In the genomic region with DNA sequence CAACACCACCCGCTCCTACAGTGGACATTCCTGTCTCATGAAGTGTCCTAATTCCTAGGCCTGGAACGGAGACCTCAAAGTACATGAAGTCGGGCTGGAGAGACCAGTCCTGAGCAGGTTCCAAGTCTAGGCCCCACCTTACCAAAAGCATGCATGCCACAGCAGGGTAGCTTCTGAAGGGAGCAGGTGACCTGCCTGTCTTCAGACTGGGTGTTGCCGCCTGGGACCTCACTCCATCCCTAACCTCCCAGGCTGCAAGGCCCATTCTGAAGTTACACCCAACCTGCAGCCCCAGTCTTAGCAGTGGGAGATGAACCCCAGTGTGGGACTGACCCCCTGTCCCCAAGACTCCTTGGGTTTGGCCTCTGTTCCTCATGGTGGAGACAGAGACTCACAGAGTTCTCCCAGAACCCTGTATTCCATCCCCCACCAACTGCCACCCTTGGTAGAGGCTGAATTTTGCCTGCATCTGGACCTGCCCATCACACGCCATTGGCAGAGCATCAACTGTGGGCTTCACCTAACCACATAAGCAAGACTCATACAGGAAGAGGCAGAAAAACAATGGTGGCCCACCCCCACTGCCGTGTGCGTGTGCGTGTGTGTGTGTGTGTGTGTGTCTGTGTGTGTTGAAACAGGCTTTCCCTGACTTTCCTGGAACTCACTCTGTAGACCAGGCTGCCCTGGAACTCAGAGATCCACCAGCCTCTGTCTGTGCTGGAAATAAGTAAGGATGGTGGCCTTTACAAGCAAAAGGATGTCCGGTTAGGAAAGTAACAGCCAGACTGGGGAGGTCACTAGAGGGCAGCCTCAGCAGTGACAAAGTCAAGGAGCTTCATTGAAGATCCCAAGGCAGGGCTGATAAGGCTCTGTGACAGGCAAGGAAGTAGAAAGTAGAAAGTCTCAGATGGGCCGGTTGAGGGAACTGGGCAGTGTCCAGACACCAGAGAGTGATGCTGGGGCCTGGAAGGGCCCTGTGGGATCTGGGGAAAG, we compare ENCODE assay signal across 17 mouse cellular contexts. TPM values are rescaled to one million over a fixed set of nuclear protein-coding genes. Genes with fewer than 3 reads are reported as not detected.
DNase-seq lines count a peak whose midpoint lies in the region; ATAC-seq and TF ChIP-seq lines count a peak whose summit lies in the region.
"Had no signal": no experiment of that assay in that cellular context is flagged by ENCODE, and none has a peak within 500 bp of the region (broad histone marks: within the 10 kb centered on the region; RNA-seq: fewer than 3 reads in every experiment).

No protein-coding gene starts in this region.

- 71% methylated on average over 10 of the region's 10 CpGs for WGBS in intestine, postnatal 0 days
- WGBS in intestine, embryonic 16.5 days: 76% methylated on average over 10 of the region's 10 CpGs

- no peaks in the 10 kb centered on the region for H3K36me3 ChIP-seq in intestine, postnatal 0 days (ENCODE audit: control insufficient read depth, insufficient read depth)
- H3K36me3 ChIP-seq in intestine, embryonic 16.5 days (ENCODE audit: control insufficient read depth, insufficient read depth, low read length): no peaks in the 10 kb centered on the region
- H3K36me3 ChIP-seq: embryonic facial prominence, embryonic 15.5 days; limb, embryonic 15.5 days; midbrain, embryonic 10.5 days had no signal

- intact Hi-C loops in left cerebral cortex, postnatal 25 days (cut with DNase I): no loop called here

- no peaks in the 10 kb centered on the region for H3K9me3 ChIP-seq in intestine, postnatal 0 days (ENCODE audit: control insufficient read depth)
- no peaks in the 10 kb centered on the region for H3K9me3 ChIP-seq in intestine, embryonic 16.5 days (ENCODE audit: control insufficient read depth, low read length)
- H3K9me3 ChIP-seq: embryonic facial prominence, embryonic 15.5 days; limb, embryonic 15.5 days; midbrain, embryonic 10.5 days had no signal

- no peak overlapping the region for H3K27ac ChIP-seq in intestine, postnatal 0 days (ENCODE audit: low read depth, low read length)
- no peak overlapping the region for H3K27ac ChIP-seq in intestine, embryonic 16.5 days (ENCODE audit: low read length)
- H3K27ac ChIP-seq: embryonic facial prominence, embryonic 15.5 days; limb, embryonic 15.5 days; midbrain, embryonic 10.5 days had no signal

- TF ChIP-seq CTCF in intestine, postnatal 0 days (IDR thresholded peaks at IDR 0.05; ENCODE audit: low read depth): peak; percentile 55

- H3K9ac ChIP-seq in intestine, postnatal 0 days (ENCODE audit: low read depth, low read length): no peak overlapping the region
- H3K9ac ChIP-seq in intestine, embryonic 16.5 days (ENCODE audit: low read depth, low read length): no peak overlapping the region
- H3K9ac ChIP-seq: embryonic facial prominence, embryonic 15.5 days; limb, embryonic 15.5 days had no signal

- H3K27me3 ChIP-seq in intestine, postnatal 0 days (replicated peaks; ENCODE audit: control insufficient read depth, insufficient read depth, low read length): no peaks in the 10 kb centered on the region
- no peaks in the 10 kb centered on the region for H3K27me3 ChIP-seq in intestine, embryonic 16.5 days (replicated peaks; ENCODE audit: control insufficient read depth, insufficient read depth, low read length)
- H3K27me3 ChIP-seq: embryonic facial prominence, embryonic 15.5 days; limb, embryonic 15.5 days had no signal

- H3K4me1 ChIP-seq in intestine, postnatal 0 days (replicated peaks; ENCODE audit: control insufficient read depth, insufficient read depth, low read length): peaks cover 16% of the 10 kb centered on the region; the same call in 1 of the 2 replicates
- H3K4me1 ChIP-seq in intestine, embryonic 16.5 days (ENCODE audit: control insufficient read depth, insufficient read depth, low read length): peaks cover 39% of the 10 kb centered on the region

- H3K4me2 ChIP-seq in intestine, postnatal 0 days (replicated peaks; ENCODE audit: low read depth): no peak overlapping the region
- no peak overlapping the region for H3K4me2 ChIP-seq in intestine, embryonic 16.5 days (ENCODE audit: low read depth, low read length)
- H3K4me2 ChIP-seq: embryonic facial prominence, embryonic 15.5 days; limb, embryonic 15.5 days had no signal

- ATAC-seq in intestine, postnatal 0 days: no peak
- no peak for ATAC-seq in intestine, embryonic 16.5 days
- ATAC-seq: activated CD4-positive, CD25-positive, alpha-beta regulatory T cell, adult 4 months had no signal

- H3K4me3 ChIP-seq in intestine, postnatal 0 days (ENCODE audit: low read depth, low read length): no peak overlapping the region
- no peak overlapping the region for H3K4me3 ChIP-seq in intestine, embryonic 16.5 days (ENCODE audit: low read length)
- H3K4me3 ChIP-seq: embryonic facial prominence, embryonic 15.5 days; limb, embryonic 15.5 days; midbrain, embryonic 10.5 days had no signal

- DNase-seq in 416B (ENCODE audit: low read depth): peak; percentile 87
- peak; percentile 73 for DNase-seq in adipocyte (ENCODE audit: low spot score)
- peak; percentile 50 for DNase-seq in lung, postnatal 25 days (ENCODE audit: low spot score)
- DNase-seq in spleen, postnatal 14 days (ENCODE audit: low spot score in 2 of 2): no peak
- DNase-seq in left cerebral cortex, postnatal 25 days (ENCODE audit: low spot score in 2 of 2): no peak
- DNase-seq in right cerebral cortex, postnatal 25 days: no peak
- DNase-seq: cerebellum, postnatal 25 days; heart, postnatal 4 days; kidney, adult 18-20 months; layer of hippocampus, adult 9-11 months had no signal

RNA-seq across cellular contexts. Expression of a gene that starts 3.9 kb away (rescaled TPM):
- polyA plus RNA-seq in intestine, postnatal 0 days (2015; fragmentation: Nextera tagmentation; extraction: Ambion mirVana): 0.77 and 1.2 TPM in 2 replicates
- 0.93 and 1.2 TPM in 2 replicates for polyA plus RNA-seq in intestine, embryonic 16.5 days (2015; fragmentation: Nextera tagmentation; extraction: Ambion mirVana)
- total RNA-seq in left cerebral cortex, postnatal 25 days (2021): 1 to 10 TPM; 3.7 to 3.8 TPM
- polyA plus RNA-seq: activated CD4-positive, CD25-positive, alpha-beta regulatory T cell, adult 4 months had no signal

RNA-seq across cellular contexts. Expression of a gene that starts 6.2 kb away (rescaled TPM):
- polyA plus RNA-seq in intestine, postnatal 0 days (2015; fragmentation: Nextera tagmentation; extraction: Ambion mirVana): 66.7 and 88.7 TPM in 2 replicates
- polyA plus RNA-seq in intestine, embryonic 16.5 days (2015; fragmentation: Nextera tagmentation; extraction: Ambion mirVana): 66.6 and 66.9 TPM in 2 replicates
- not detected for total RNA-seq in left cerebral cortex, postnatal 25 days (2021)
- total RNA-seq: heart, adult 8-10 months; heart, postnatal 4 days had no signal
- polyA plus RNA-seq: activated CD4-positive, CD25-positive, alpha-beta regulatory T cell, adult 4 months; midbrain, embryonic 10.5 days had no signal

RNA-seq across cellular contexts. Expression of a gene that starts 13.2 kb away (rescaled TPM):
- polyA plus RNA-seq in intestine, postnatal 0 days (2015; fragmentation: Nextera tagmentation; extraction: Ambion mirVana): 2.5 and 3.1 TPM in 2 replicates
- polyA plus RNA-seq in intestine, embryonic 16.5 days (2015; fragmentation: Nextera tagmentation; extraction: Ambion mirVana): 2.2 and 2.3 TPM in 2 replicates
- total RNA-seq in left cerebral cortex, postnatal 25 days (2021): 100 to 1,000 TPM; 186 to 188 TPM

RNA-seq across cellular contexts. Expression of a gene that starts 20.8 kb away (rescaled TPM):
- 24.7 and 26.2 TPM in 2 replicates for polyA plus RNA-seq in intestine, postnatal 0 days (2015; fragmentation: Nextera tagmentation; extraction: Ambion mirVana)
- polyA plus RNA-seq in intestine, embryonic 16.5 days (2015; fragmentation: Nextera tagmentation; extraction: Ambion mirVana): 21.9 and 24.1 TPM in 2 replicates
- total RNA-seq in left cerebral cortex, postnatal 25 days (2021): 10 to 100 TPM; 38.3 to 39.7 TPM

RNA-seq across cellular contexts. Expression of a gene that starts 38.1 kb away (rescaled TPM):
- 0.59 and 0.76 TPM in 2 replicates for polyA plus RNA-seq in intestine, postnatal 0 days (2015; fragmentation: Nextera tagmentation; extraction: Ambion mirVana)
- 0.99 and 1.3 TPM in 2 replicates for polyA plus RNA-seq in intestine, embryonic 16.5 days (2015; fragmentation: Nextera tagmentation; extraction: Ambion mirVana)
- total RNA-seq in left cerebral cortex, postnatal 25 days (2021): 1 to 10 TPM; 2.1 to 2.6 TPM

Comparison
In these comparisons a context has a peak if more than half of its experiments do, and no peak if none do; other contexts are left out.
1. DNase-seq: peak in 416B (single experiment), adipocyte (single experiment) and lung, postnatal 25 days (single experiment); none in spleen, postnatal 14 days (0 of 2), left cerebral cortex, postnatal 25 days (0 of 2) and right cerebral cortex, postnatal 25 days (single experiment).